Mouse (Mus musculus): ENCODE measurements around the gene Anapc15. TPM values are rescaled to one million over a fixed set of nuclear protein-coding genes. Genes with fewer than 3 reads are reported as not detected.

Anapc15 gene
- total RNA-seq, 2 experiments from 2014 or later = 37.0 to 40.0 TPM

DNA sequence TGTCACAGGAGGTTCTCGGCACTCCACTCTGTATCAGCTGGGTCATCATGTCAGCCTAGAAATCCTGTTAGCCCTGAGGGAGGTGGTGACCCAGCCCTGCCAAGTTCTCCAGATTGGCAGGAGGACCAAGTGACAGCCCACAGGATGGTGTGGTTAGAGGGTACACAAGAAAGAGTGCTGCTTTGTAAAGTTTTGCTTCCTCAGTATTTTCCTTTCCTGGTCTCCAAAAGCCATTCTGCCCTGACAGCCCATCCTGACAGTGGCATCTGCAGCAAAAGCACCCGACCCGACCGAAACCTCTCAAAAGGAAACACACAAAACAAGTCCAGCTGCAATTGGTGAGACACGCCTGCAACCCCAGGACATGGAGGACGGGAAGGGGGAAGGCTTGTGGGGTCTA lies 19.3 kb upstream of the Anapc15 start:
- intact Hi-C loops (cut with DNase I) = no loop called here

DNA sequence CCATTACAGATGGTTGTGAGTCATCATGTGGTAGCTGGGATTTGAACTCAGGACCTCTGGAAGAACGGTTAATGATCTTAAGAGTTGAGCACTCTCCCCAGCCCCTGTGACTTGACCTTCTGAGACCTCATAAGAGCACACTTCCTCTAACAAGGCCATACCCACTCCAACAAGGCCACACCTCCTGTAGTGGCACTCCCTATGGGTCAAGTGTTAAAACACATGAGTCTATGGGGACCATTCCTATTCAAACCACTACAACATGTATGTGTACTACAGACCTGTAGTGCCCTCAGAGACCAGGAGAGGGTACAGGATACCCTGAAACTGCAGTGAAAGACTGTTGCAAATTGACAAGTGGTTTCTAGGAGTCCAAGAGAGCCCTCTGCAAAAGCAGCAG lies 15.6 kb upstream of the Anapc15 start:
- no peak for DNase-seq
- intact Hi-C loops (cut with DNase I) = no loop called here

More for the DNA sequence above, 19.3 kb upstream of the Anapc15 start:
- DNase-seq = no peak

GRCm38 (mm10) chr7:101851689-101852088 lies 11.8 kb upstream of the Anapc15 start:
- DNase-seq = no peak
- intact Hi-C loops (cut with DNase I) = no loop called here

DNA sequence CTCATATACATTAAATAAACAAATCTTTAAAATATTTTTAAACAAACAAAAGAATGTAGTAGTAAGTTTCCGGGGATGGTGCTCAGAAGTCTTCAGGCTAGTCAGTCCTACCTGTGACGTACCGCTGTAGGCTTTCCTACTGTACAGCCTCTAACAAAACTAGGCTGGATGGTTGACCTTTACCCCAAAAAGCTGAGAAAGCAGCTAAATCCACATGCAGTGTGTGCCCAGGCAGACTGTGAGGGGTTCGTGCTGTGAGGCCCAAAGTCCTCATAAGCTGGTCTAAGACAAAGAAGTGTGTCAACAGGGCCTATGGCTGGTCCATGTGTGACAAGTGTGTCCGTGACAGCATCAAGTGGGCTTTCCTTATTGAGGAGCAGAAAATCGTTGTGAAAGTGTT lies 10.7 kb upstream of the Anapc15 start:
- intact Hi-C loops (cut with DNase I) = no loop called here
- DNase-seq = no peak

DNA sequence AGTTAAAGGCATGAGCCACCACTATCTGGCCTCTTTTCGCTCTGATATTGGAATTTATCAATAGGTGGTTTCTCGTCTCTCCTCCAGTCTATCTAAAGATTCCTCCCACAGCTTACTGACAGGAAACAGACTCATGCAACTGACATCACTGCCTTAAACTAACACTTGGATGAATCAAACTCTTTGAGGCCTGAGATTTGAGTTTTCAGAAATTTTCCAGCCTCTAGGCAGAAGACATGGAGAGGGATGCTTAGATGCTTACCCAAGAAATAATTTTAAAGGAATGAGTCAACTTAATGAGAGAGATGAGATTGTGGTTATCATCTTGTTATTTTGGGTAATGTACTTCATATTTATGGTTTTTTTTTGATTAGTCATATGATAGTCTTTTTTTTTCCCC lies 9.7 kb upstream of the Anapc15 start:
- no peak for DNase-seq
- intact Hi-C loops (cut with DNase I) = no loop called here

DNA sequence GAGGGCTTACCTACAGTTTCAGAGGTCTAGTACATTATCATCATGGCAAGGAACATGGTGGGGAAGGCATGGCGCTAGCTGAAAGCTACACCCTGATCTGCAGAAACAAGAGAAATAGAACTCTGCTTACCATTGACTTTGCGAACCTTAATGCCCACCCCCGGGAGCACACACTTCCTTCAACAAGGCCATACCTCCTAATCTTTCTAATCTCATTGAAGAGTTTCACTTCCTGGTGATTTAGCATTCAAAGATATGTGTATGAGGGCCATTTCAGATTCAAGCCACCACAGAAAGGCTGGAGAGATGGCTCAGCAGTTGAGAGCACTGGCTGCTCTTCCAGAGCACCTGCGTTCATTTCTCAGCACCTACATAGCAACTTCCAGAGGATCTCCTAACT lies 6.4 kb upstream of the Anapc15 start, which contains the start of gene Folr2:
Gene Folr2 (minus strand): TSS at position 101 of the 400 bp plus-strand sequence.
- intact Hi-C loops (cut with DNase I) = no loop called here
- DNase-seq = no peak

- intact Hi-C loops (cut with DNase I) = no loop called here
- no peak for DNase-seq
Measured at GRCm38 (mm10) chr7:101858362-101858761, 5.2 kb upstream of the Anapc15 start.

GRCm38 (mm10) chr7:101860978-101861377 lies 2.5 kb upstream of the Anapc15 start:
- DNase-seq = no peak
- intact Hi-C loops (cut with DNase I) = no loop called here

GRCm38 (mm10) chr7:101862291-101862690 lies 1.2 kb upstream of the Anapc15 start:
- no peak for DNase-seq
- intact Hi-C loops (cut with DNase I) = no loop called here

- DNase-seq = no peak
- intact Hi-C loops (cut with DNase I) = no loop called here
Measured at GRCm38 (mm10) chr7:101866491-101867265, 3.2 kb downstream of the Anapc15 start.

DNA sequence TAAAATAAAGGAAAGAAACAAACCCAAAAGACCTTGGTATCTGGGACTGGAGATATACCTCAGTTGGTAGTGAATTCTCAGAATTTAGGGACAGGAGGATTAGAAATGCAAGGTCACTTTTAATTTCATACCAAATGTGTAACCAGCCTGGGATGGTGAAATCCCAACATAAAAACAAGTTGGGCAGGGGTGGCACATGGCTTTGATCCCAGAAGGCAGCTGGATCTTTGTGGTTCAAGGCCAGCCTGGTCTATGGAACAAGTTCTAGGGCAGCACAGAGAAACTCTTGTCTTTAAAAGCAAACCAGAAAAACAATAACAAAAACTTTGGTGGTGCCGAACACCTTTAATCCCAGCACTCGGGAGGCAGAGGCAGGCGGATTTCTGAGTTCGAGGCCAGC lies 4.0 kb downstream of the Anapc15 start:
- intact Hi-C loops (cut with DNase I) = no loop called here
- DNase-seq = no peak

DNA sequence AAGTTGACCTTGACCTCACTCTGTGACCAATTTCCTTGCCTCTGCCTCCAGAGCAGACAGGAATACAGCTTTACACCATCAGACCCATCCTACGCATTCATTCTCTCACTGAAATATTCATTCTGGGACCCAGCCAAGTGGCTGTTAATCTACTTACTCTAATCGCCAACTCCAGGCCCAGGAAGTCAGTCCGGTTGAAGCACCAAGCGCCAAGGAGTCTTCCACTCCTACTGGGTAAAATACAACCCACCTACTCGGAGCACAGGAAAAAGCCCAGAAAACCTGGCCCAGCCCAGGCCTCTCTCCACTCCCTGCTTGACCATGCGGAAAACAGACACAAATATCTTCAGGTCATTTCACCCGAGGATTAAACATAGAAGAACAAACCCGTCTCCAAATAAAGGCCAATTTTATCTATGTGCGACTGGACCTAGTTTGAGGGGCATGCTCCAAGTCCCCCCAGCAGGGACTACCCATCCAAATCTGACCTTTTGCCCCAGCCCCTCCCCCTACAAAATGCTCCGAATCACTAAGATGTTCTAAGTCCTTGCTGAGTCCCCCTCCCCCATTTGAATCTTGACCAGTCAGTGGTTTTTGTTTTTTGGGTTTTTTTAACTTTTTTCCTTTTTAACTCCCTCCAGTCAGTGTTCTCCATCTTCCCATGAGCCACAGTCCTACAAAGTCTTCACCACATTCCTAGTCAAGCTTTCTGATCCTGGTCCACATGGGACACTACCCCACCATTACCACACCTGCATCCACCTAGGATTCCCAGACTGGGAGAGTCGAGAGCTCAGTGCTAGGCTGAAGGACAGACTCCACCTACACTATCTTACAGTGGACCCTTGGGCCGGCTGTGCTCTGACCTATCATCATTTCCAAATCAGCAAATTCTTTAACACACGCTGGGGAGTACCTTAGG lies 5.0 kb downstream of the Anapc15 start:
- intact Hi-C loops (cut with DNase I) = no loop called here
- DNase-seq = no peak

GRCm38 (mm10) chr7:101869163-101869500 lies 5.6 kb downstream of the Anapc15 start:
- intact Hi-C loops (cut with DNase I) = no loop called here

DNA sequence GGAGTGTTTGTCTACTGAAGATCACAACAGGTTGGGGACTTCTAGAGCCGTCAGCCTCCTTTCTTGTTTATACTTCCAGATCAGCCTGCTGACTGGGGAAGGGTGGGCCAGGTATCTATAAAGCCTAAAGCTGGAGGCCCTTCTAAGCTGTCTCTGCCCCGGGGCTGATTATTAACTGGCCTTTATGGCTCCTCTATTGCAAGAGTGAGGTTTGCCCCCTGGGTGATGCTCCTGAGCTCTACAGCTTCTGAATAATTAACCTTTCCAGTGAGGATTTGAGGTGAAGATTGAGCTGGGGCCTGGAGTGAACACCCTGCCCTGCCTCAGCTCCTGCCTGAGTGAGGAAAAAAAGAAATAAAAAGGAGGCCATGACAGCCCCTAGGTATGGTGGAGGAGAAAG lies 7.1 kb downstream of the Anapc15 start, which contains the start of gene Folr1:
Gene Folr1 (minus strand): TSS at position 160 of the 400 bp plus-strand sequence.
- intact Hi-C loops (cut with DNase I) = no loop called here
- DNase-seq = no peak

More at GRCm38 (mm10) chr7:101869163-101869500, 5.6 kb downstream of the Anapc15 start:
- DNase-seq = no peak

GRCm38 (mm10) chr7:101871296-101871695 lies 7.8 kb downstream of the Anapc15 start:
- intact Hi-C loops (cut with DNase I) = no loop called here
- DNase-seq = no peak

DNA sequence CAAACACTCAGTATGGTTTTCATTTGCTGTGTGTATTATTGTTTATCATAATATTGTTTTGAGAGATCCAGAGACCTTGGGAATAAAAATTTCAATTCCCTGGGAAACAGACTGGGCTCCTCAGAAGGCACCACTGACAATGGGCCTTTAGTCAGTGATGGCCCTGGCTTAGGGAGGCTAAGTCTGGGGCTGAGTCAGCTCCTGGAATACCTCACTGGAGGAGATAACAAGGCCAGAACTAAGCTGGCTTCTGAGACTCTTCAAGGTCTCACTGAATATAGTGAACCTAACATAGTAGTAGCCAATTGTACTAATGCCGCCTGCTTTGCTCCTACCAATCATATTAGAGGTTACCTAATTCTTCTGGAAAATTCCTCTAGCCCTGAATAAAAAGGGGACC lies 12.5 kb downstream of the Anapc15 start:
- no peak for DNase-seq
- intact Hi-C loops (cut with DNase I) = no loop called here

DNA sequence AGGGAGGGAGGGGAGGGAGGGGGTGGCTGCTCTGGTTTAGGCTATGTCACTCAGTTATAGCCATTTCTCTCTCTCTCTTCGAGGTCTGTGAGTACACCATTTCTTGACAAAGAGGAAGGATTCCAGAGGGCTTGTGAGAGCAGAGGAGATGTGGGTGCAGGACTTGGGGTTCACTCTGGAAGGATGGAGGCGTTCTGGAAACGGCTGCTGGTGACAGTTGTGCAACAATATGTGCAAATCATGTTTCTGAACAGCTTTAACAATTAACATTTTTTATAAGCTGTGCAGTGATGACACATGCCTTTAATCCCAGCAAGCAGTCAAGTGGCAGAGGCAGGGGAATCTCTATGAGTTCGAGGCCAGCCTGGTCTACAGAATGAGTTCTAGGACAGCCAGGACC lies 17.3 kb downstream of the Anapc15 start:
- intact Hi-C loops (cut with DNase I) = no loop called here
- no peak for DNase-seq

DNA sequence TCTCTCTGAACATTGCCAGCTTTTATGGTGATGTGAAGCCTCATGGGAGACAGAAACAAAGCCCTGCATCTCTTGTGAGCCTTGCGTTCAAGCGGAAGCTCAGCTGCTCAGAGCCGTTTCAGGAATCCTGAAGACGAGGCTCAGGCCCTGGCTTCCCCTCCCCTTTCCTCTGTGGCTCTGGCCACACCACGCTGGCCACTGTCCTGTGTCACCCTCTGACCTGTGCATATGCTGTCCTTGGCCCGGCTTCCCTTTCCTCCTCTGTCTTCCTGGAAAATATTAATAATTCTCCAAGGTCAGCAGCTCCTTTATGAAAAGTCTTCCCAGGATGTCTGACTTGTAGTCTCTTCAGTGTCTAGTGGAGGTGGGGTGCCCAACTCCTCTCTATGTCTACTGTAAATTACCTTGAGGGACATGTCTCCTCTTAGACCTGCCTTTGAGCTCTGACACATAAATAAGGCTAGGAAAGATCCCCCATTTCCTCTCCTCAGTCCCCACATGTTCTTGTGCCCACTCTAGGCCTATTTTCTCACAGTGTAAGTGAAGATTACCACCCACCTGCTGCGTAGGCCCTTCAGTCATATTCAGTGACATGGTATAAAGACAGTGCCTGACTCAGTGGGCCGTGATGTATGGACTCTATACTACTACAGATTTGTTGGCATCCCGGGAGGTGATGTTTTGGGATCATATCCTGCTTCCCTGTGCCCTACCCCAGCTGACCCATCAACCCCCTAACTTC lies 19.1 kb downstream of the Anapc15 start:
- no peak for DNase-seq
- intact Hi-C loops (cut with DNase I) = no loop called here

DNA sequence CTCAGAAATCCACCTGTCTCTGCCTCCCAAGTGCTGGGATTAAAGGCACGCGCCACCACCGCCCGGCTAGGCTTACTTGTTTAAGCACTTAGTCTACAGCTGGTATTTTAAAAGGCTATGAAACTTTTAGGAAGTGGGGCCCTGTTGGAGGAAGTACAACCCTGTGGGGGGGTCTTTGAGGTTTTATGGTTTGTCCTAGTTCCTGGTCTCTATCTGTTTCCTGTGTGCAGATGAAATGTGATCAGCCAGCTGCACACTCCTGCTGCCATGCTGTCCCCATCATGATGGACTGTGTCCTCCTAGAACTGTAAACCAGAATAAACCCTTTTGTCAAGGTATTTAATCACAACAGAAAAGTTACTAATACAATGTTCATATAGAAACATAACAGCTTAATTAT lies 20.6 kb downstream of the Anapc15 start:
- intact Hi-C loops (cut with DNase I) = no loop called here
- no peak for DNase-seq

DNA sequence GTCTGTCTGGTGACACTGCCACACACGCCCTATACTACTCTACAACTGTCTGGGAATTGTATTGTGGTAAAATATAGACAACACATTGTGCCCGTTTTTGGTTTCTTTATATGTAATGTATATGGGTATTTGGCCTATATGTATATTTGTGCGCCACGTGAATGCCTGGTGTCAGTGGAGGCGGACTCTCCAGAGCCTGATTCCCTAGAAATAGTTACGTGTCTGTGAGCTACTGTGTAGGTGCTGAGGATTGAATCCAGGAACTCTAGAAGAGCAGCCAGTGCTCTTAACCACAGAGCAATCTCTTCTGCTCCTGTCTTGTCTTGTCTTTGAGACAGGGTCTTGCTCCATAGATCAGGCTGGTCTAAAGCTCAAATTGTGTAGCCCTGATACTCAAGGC lies 22.8 kb downstream of the Anapc15 start:
- DNase-seq = no peak

GRCm38 (mm10) chr7:101888460-101888859 lies 24.9 kb downstream of the Anapc15 start:
- DNase-seq = no peak
- intact Hi-C loops (cut with DNase I) = no loop called here

More for the DNA sequence above, 22.8 kb downstream of the Anapc15 start:
- intact Hi-C loops (cut with DNase I) = no loop called here
